Mouse (Mus musculus): Measurements from ENCODE around the gene Dstn.

Dstn gene

GRCm38 (mm10) chr2:143915600-143916135 is 548 bp downstream of the Dstn start:
- WGBS, result under 1% methylated on average over 32 of the region's 32 CpGs

GRCm38 (mm10) chr2:143916229-143916628 is 1.1 kb downstream of the Dstn start:
- 5% methylated on average over 5 of the region's 5 CpGs for WGBS

GRCm38 (mm10) chr2:143917622-143918021 is 2.5 kb downstream of the Dstn start:
- WGBS, result 67% methylated on average over 5 of the region's 5 CpGs

- WGBS, result 67% methylated on average over 4 of the region's 4 CpGs
Observed at GRCm38 (mm10) chr2:143918831-143919502, 3.8 kb downstream of the Dstn start.

- WGBS, result 56% methylated on average over 7 of the region's 7 CpGs
Observed at GRCm38 (mm10) chr2:143924085-143924484, 9.0 kb downstream of the Dstn start.

GRCm38 (mm10) chr2:143925826-143926225 is 10.7 kb downstream of the Dstn start:
- 94% methylated on average over 6 of the region's 6 CpGs for WGBS

- 36% methylated on average over 3 of the region's 3 CpGs for WGBS
Observed at GRCm38 (mm10) chr2:143929607-143930311, 14.6 kb downstream of the Dstn start.

GRCm38 (mm10) chr2:143932340-143932873 is 17.3 kb downstream of the Dstn start:
- WGBS, result 77% methylated on average over 12 of the region's 12 CpGs

- 87% methylated on average over 5 of the region's 5 CpGs for whole genome bisulfite sequencing
Observed at GRCm38 (mm10) chr2:143933516-143933915, 18.4 kb downstream of the Dstn start.

GRCm38 (mm10) chr2:143934439-143934838 is 19.3 kb downstream of the Dstn start:
- WGBS, result 82% methylated on average over 8 of the region's 8 CpGs

GRCm38 (mm10) chr2:143937861-143938260 is 22.7 kb downstream of the Dstn start:
- 67% methylated on average over 2 of the region's 2 CpGs for WGBS

GRCm38 (mm10) chr2:143940406-143940805 is 25.3 kb downstream of the Dstn start:
- WGBS, result 96% methylated on average over 5 of the region's 5 CpGs

- WGBS, result 96% methylated on average over 3 of the region's 3 CpGs
Observed at GRCm38 (mm10) chr2:143944796-143945195, 29.7 kb downstream of the Dstn start.

GRCm38 (mm10) chr2:143945466-143946075 is 30.5 kb downstream of the Dstn start:
- 88% methylated on average over 7 of the region's 7 CpGs for WGBS

GRCm38 (mm10) chr2:143946399-143946798 is 31.3 kb downstream of the Dstn start:
- 84% methylated on average over 2 of the region's 2 CpGs for WGBS

- WGBS, result 82% methylated on average over 3 of the region's 3 CpGs
Observed at GRCm38 (mm10) chr2:143947981-143948380, 32.9 kb downstream of the Dstn start.

- WGBS, result 73% methylated on average over 4 of the region's 4 CpGs
Observed at GRCm38 (mm10) chr2:143948416-143948815, 33.3 kb downstream of the Dstn start.

GRCm38 (mm10) chr2:143949217-143949616 is 34.1 kb downstream of the Dstn start:
- 95% methylated on average over 6 of the region's 6 CpGs for WGBS

GRCm38 (mm10) chr2:143950290-143951027 is 35.3 kb downstream of the Dstn start:
- WGBS, result 90% methylated on average over 5 of the region's 5 CpGs

GRCm38 (mm10) chr2:143951028-143951420 is 35.9 kb downstream of the Dstn start:
- WGBS, result 77% methylated on average over 1 of the region's 1 CpGs

- 83% methylated on average over 5 of the region's 5 CpGs for WGBS
Observed at GRCm38 (mm10) chr2:143951546-143952315, 36.6 kb downstream of the Dstn start.

All from cerebral cortex, adult 2 months (tissue).